Mouse (Mus musculus): Measurements from ENCODE around the gene Heatr5b. TPM values are rescaled to one million over a fixed set of nuclear protein-coding genes. Genes with fewer than 3 reads are reported as not detected.

Gene Heatr5b
- polyA plus RNA-seq (2016; fragmentation: Nextera tagmentation; extraction: Ambion mirVana), result 22.0 and 23.3 TPM in 2 replicates

GRCm38 (mm10) chr17:78834856-78835835 lies at the start of gene Heatr5b, which contains the start of gene Gpatch11:
Gene Heatr5b (minus strand): TSS chr17:78835364.
Gene Gpatch11 (plus strand): TSS chr17:78835567.
- under 1% methylated on average over 81 of the region's 81 CpGs for WGBS
- Histone ChIP-seq H3K4me2 (replicated peaks) (peak within 1 kb of the TSS; percentile 83), H3K36me3 (peaks cover 27% of the 10 kb centered on the region), H3K4me3 (peak within 1 kb of the TSS; percentile 85), H3K9ac (replicated peaks) (peak within 1 kb of the TSS; percentile 93), H3K27ac (replicated peaks) (peak within 1 kb of the TSS; percentile 81), H3K27me3 (no peaks in the 10 kb centered on the region), H3K9me3 (no peaks in the 10 kb centered on the region), H3K4me1 (peaks cover 5% of the 10 kb centered on the region; the same call in 1 of the 2 replicates)
- peak; percentile 99 for ATAC-seq (ENCODE audit: low FRiP score, low read depth)

- Histone ChIP-seq H3K4me3 (no peak overlapping the region), H3K4me2 (replicated peaks) (no peak overlapping the region), H3K27me3 (no peaks in the 10 kb centered on the region), H3K4me1 (peaks cover 16% of the 10 kb centered on the region), H3K9ac (replicated peaks) (no peak overlapping the region), H3K27ac (replicated peaks) (no peak overlapping the region), H3K36me3 (no peaks in the 10 kb centered on the region), H3K9me3 (peaks cover 4% of the 10 kb centered on the region; the same call in 1 of the 2 replicates)
- ATAC-seq (ENCODE audit: low FRiP score, low read depth), result no peak
- WGBS, result 87% methylated on average over 4 of the region's 4 CpGs
These were observed 48.1 kb upstream of the Heatr5b start for GRCm38 (mm10) chr17:78883291-78883690.

GRCm38 (mm10) chr17:78882401-78883112 lies 47.4 kb upstream of the Heatr5b start, which contains the start of gene Eif2ak2:
Gene Eif2ak2 (minus strand): TSS chr17:78882573.
- WGBS, result 3% methylated on average over 28 of the region's 28 CpGs
- 0 out of 2 replicates have a peak within 1 kb of the TSS, but pooled peaks have one; percentile 15 for H3K27ac ChIP-seq (replicated peaks)

GRCm38 (mm10) chr17:78881878-78882304 lies 46.7 kb upstream of the Heatr5b start:
- Histone ChIP-seq H3K4me2 (replicated peaks) (peak overlapping the region; percentile 75), H3K4me3 (peak overlapping the region; percentile 49), H3K9ac (replicated peaks) (peak overlapping the region; percentile 60), H3K27me3 (no peaks in the 10 kb centered on the region), H3K4me1 (peaks cover 16% of the 10 kb centered on the region), H3K27ac (replicated peaks) (0 out of 2 replicates have a peak overlapping the region, but pooled peaks have one; percentile 15), H3K9me3 (peaks cover 4% of the 10 kb centered on the region; the same call in 1 of the 2 replicates), H3K36me3 (no peaks in the 10 kb centered on the region)
- ATAC-seq (ENCODE audit: low FRiP score, low read depth), result peak; percentile 77
- WGBS, result 23% methylated on average over 3 of the region's 7 CpGs

More at GRCm38 (mm10) chr17:78882401-78883112, 47.4 kb upstream of the Heatr5b start, which contains the start of gene Eif2ak2:
- no peaks in the 10 kb centered on the region for H3K36me3 ChIP-seq
- H3K4me1 ChIP-seq, result peaks cover 16% of the 10 kb centered on the region
- H3K9ac ChIP-seq (replicated peaks), result peak within 1 kb of the TSS; percentile 60
- peak within 1 kb of the TSS; percentile 49 for H3K4me3 ChIP-seq
- peak; percentile 92 for ATAC-seq (ENCODE audit: low FRiP score, low read depth)
- peak within 1 kb of the TSS; percentile 75 for H3K4me2 ChIP-seq (replicated peaks)
- H3K9me3 ChIP-seq, result peaks cover 4% of the 10 kb centered on the region; the same call in 1 of the 2 replicates
- no peaks in the 10 kb centered on the region for H3K27me3 ChIP-seq

GRCm38 (mm10) chr17:78873886-78874285 lies 38.7 kb upstream of the Heatr5b start:
- ATAC-seq (ENCODE audit: low FRiP score, low read depth), result no peak
- WGBS, result 89% methylated on average over 6 of the region's 6 CpGs

GRCm38 (mm10) chr17:78856243-78856642 lies 21.1 kb upstream of the Heatr5b start:
- no peak overlapping the region for H3K9ac ChIP-seq (replicated peaks)
- no peak overlapping the region for H3K4me2 ChIP-seq (replicated peaks)
- 86% methylated on average over 10 of the region's 10 CpGs for WGBS
- ATAC-seq (ENCODE audit: low FRiP score, low read depth), result no peak
- H3K27me3 ChIP-seq, result no peaks in the 10 kb centered on the region
- no peak overlapping the region for H3K27ac ChIP-seq (replicated peaks)
- H3K4me1 ChIP-seq, result no peaks in the 10 kb centered on the region
- no peak overlapping the region for H3K4me3 ChIP-seq
- no peaks in the 10 kb centered on the region; the same call in 1 of the 2 replicates for H3K36me3 ChIP-seq
- no peaks in the 10 kb centered on the region for H3K9me3 ChIP-seq

More at GRCm38 (mm10) chr17:78873886-78874285, 38.7 kb upstream of the Heatr5b start:
- Histone ChIP-seq H3K9ac (replicated peaks) (no peak overlapping the region), H3K4me1 (no peaks in the 10 kb centered on the region), H3K4me3 (no peak overlapping the region), H3K27ac (replicated peaks) (no peak overlapping the region), H3K27me3 (no peaks in the 10 kb centered on the region), H3K36me3 (no peaks in the 10 kb centered on the region), H3K4me2 (replicated peaks) (no peak overlapping the region), H3K9me3 (no peaks in the 10 kb centered on the region)

GRCm38 (mm10) chr17:78842271-78842928 lies 7.2 kb upstream of the Heatr5b start:
- no peaks in the 10 kb centered on the region for H3K27me3 ChIP-seq
- no peaks in the 10 kb centered on the region for H3K9me3 ChIP-seq
- no peak for ATAC-seq (ENCODE audit: low FRiP score, low read depth)
- WGBS, result 95% methylated on average over 7 of the region's 7 CpGs
- peaks cover 75% of the 10 kb centered on the region for H3K36me3 ChIP-seq
- H3K27ac ChIP-seq (replicated peaks), result no peak overlapping the region
- H3K4me2 ChIP-seq (replicated peaks), result no peak overlapping the region
- H3K4me3 ChIP-seq, result no peak overlapping the region
- H3K4me1 ChIP-seq, result no peaks in the 10 kb centered on the region
- H3K9ac ChIP-seq (replicated peaks), result no peak overlapping the region

- peak overlapping the region; percentile 83 for H3K4me2 ChIP-seq (replicated peaks)
- H3K27ac ChIP-seq (replicated peaks), result peak overlapping the region; percentile 81
- WGBS, result 35% methylated on average over 2 of the region's 2 CpGs
- H3K9ac ChIP-seq (replicated peaks), result peak overlapping the region; percentile 65
- peaks cover 22% of the 10 kb centered on the region for H3K36me3 ChIP-seq
- peak overlapping the region; percentile 85 for H3K4me3 ChIP-seq
- H3K4me1 ChIP-seq, result peaks cover 5% of the 10 kb centered on the region; the same call in 1 of the 2 replicates
- no peaks in the 10 kb centered on the region for H3K9me3 ChIP-seq
- no peak for ATAC-seq (ENCODE audit: low FRiP score, low read depth)
- no peaks in the 10 kb centered on the region for H3K27me3 ChIP-seq
These were observed 892 bp upstream of the Heatr5b start for GRCm38 (mm10) chr17:78836056-78836455.

- peaks cover 68% of the 10 kb centered on the region for H3K36me3 ChIP-seq
- no peaks in the 10 kb centered on the region for H3K9me3 ChIP-seq
- no peak overlapping the region for H3K4me3 ChIP-seq
- H3K4me1 ChIP-seq, result no peaks in the 10 kb centered on the region
- no peak overlapping the region for H3K27ac ChIP-seq (replicated peaks)
- no peaks in the 10 kb centered on the region for H3K27me3 ChIP-seq
- ATAC-seq (ENCODE audit: low FRiP score, low read depth), result no peak
- WGBS, result 92% methylated on average over 13 of the region's 13 CpGs
- no peak overlapping the region for H3K4me2 ChIP-seq (replicated peaks)
- H3K9ac ChIP-seq (replicated peaks), result no peak overlapping the region
These were observed 10.8 kb downstream of the Heatr5b start for GRCm38 (mm10) chr17:78824346-78824745.

- no peak overlapping the region for H3K4me3 ChIP-seq
- 96% methylated on average over 3 of the region's 3 CpGs for WGBS
These were observed 25.6 kb downstream of the Heatr5b start for GRCm38 (mm10) chr17:78809582-78809981.

GRCm38 (mm10) chr17:78809019-78809418 lies 26.1 kb downstream of the Heatr5b start:
- Histone ChIP-seq H3K4me2 (replicated peaks) (no peak overlapping the region), H3K27ac (replicated peaks) (no peak overlapping the region), H3K36me3 (peaks cover 46% of the 10 kb centered on the region), H3K4me3 (no peak overlapping the region), H3K9me3 (no peaks in the 10 kb centered on the region), H3K9ac (replicated peaks) (no peak overlapping the region), H3K4me1 (no peaks in the 10 kb centered on the region), H3K27me3 (no peaks in the 10 kb centered on the region)
- no peak for ATAC-seq (ENCODE audit: low FRiP score, low read depth)

More at GRCm38 (mm10) chr17:78809582-78809981, 25.6 kb downstream of the Heatr5b start:
- no peak overlapping the region for H3K4me2 ChIP-seq (replicated peaks)
- H3K36me3 ChIP-seq, result peaks cover 43% of the 10 kb centered on the region
- H3K27me3 ChIP-seq, result no peaks in the 10 kb centered on the region
- no peaks in the 10 kb centered on the region for H3K4me1 ChIP-seq
- H3K9me3 ChIP-seq, result no peaks in the 10 kb centered on the region
- H3K9ac ChIP-seq (replicated peaks), result no peak overlapping the region
- H3K27ac ChIP-seq (replicated peaks), result no peak overlapping the region
- ATAC-seq (ENCODE audit: low FRiP score, low read depth), result no peak

All from midbrain, embryonic 12.5 days (tissue).